Mouse (Mus musculus) CH12.LX (cell line): ENCODE data around the gene Prelid1. TPM values are rescaled to one million over a fixed set of nuclear protein-coding genes. Genes with fewer than 3 reads are reported as not detected.
A peak's percentile ranks its signal among the peaks of the same experiment; 100 is the strongest.

Experiments used
- DNase-seq: peaks from one replicate; pipeline ENCODE4 v3.0.0-alpha.2; 2013; ENCODE audit errors: extremely low read depth
- H3K27ac ChIP-seq: 2 replicates; pipeline ENCODE4 v1.5.1; 2012; ENCODE audit warnings: low read depth, mild to moderate bottlenecking, control low read depth, moderate library complexity; ENCODE audit not compliant: insufficient read depth
- H3K27me3 ChIP-seq: replicated peaks from 2 replicates; pipeline ENCODE3; 2012; ENCODE audit warnings: inconsistent platforms
- H3K36me3 ChIP-seq, 2 experiments: replicated peaks in 1 of 2; 2 replicates each; pipeline versions ENCODE3 to v1.6.1; 2012; ENCODE audit warnings: inconsistent platforms in 1 of 2, low read length in 1 of 2, mild to moderate bottlenecking in 1 of 2, mixed read lengths in 1 of 2, moderate library complexity in 1 of 2; ENCODE audit not compliant: control insufficient read depth in 1 of 2, insufficient read depth in 1 of 2
- H3K4me1 ChIP-seq, 2 experiments: 2 replicates each; pipeline ENCODE4 v1.6.1; 2012; ENCODE audit warnings: inconsistent platforms in 1 of 2, moderate library complexity in 1 of 2; ENCODE audit not compliant: insufficient read depth in 2 of 2, control insufficient read depth in 1 of 2
- H3K4me2 ChIP-seq: 2 replicates; pipeline ENCODE4 v1.6.1; 2012; ENCODE audit warnings: low read depth, mild to moderate bottlenecking, control low read depth; ENCODE audit not compliant: poor library complexity, insufficient read depth, severe bottlenecking
- H3K4me3 ChIP-seq, 3 experiments: fragments of 150-350 bp in 1 of 3; sonication (generic) in 1 of 3; replicated peaks in 1 of 3; 2 replicates each; pipeline versions ENCODE3 to v1.5.1; 2011 to 2012; ENCODE audit warnings: low read depth in 2 of 3, low read length in 2 of 3, mild to moderate bottlenecking in 2 of 3, moderate library complexity in 2 of 3, control low read depth in 1 of 3, improper control_type of control experiment in 1 of 3, inconsistent platforms in 1 of 3, mixed read lengths in 1 of 3; ENCODE audit not compliant: poor library complexity in 1 of 3
- H3K79me2 ChIP-seq: replicated peaks from 2 replicates; pipeline ENCODE4 v1.6.1; 2012; ENCODE audit warnings: mild to moderate bottlenecking, moderate library complexity; ENCODE audit not compliant: control insufficient read depth, poor library complexity, insufficient read depth, severe bottlenecking; ENCODE audit errors: extremely low read depth
- H3K9ac ChIP-seq: 2 replicates; pipeline ENCODE4 v1.6.1; 2012; ENCODE audit warnings: low read depth, mild to moderate bottlenecking, control low read depth, moderate library complexity; ENCODE audit not compliant: insufficient read depth
- H3K9me3 ChIP-seq: replicated peaks from 2 replicates; pipeline ENCODE3; 2012; ENCODE audit warnings: low read length, inconsistent platforms, mixed read lengths
- CHD1 ChIP-seq: IDR thresholded peaks from 2 replicates; pipeline ENCODE4 v1.6.1; 2012; ENCODE audit warnings: low read depth, low read length, improper control_type of control experiment, inconsistent platforms
- CHD2 ChIP-seq: IDR thresholded peaks from 2 replicates; pipeline ENCODE4 v1.6.1; 2011; ENCODE audit warnings: low read length, improper control_type of control experiment
- CTCF ChIP-seq, 2 experiments: IDR thresholded peaks in 1 of 2; conservative IDR thresholded peaks in 1 of 2; 2 replicates each; pipeline ENCODE4 v1.5.1; 2011 to 2012; ENCODE audit warnings: low read depth in 2 of 2, low read length in 2 of 2, improper control_type of control experiment in 1 of 2, inconsistent platforms in 1 of 2, mild to moderate bottlenecking in 1 of 2, moderate library complexity in 1 of 2
- E2F4 ChIP-seq: IDR thresholded peaks from 2 replicates; pipeline ENCODE4 v1.6.1; 2011; ENCODE audit warnings: low read depth, low read length, improper control_type of control experiment; ENCODE audit not compliant: insufficient replicate concordance
- ELF1 ChIP-seq: IDR thresholded peaks from 2 replicates; pipeline ENCODE4 v1.6.1; 2014; ENCODE audit warnings: low read depth, mild to moderate bottlenecking, inconsistent platforms, low read length, improper control_type of control experiment
- ETS1 ChIP-seq: conservative IDR thresholded peaks from 2 replicates; pipeline ENCODE4 v1.6.1; 2012; ENCODE audit warnings: low read depth, mild to moderate bottlenecking, inconsistent platforms, low read length, improper control_type of control experiment, moderate library complexity
- GABPA ChIP-seq: IDR thresholded peaks from 2 replicates; pipeline ENCODE4 v1.6.1; 2012; ENCODE audit warnings: low read depth, low read length, improper control_type of control experiment, inconsistent platforms; ENCODE audit not compliant: insufficient replicate concordance
- HCFC1 ChIP-seq: IDR thresholded peaks from 2 replicates; pipeline ENCODE4 v1.6.1; 2012; ENCODE audit warnings: low read depth, mild to moderate bottlenecking, inconsistent platforms, low read length, improper control_type of control experiment
- IRF4 ChIP-seq: IDR thresholded peaks from 2 replicates; pipeline ENCODE4 v1.6.1; 2014; ENCODE audit warnings: low read depth, mild to moderate bottlenecking, inconsistent platforms, low read length, improper control_type of control experiment
- MAX ChIP-seq: IDR thresholded peaks from 2 replicates; pipeline ENCODE4 v1.6.1; 2011; ENCODE audit warnings: low read length, improper control_type of control experiment
- MEF2A ChIP-seq: IDR thresholded peaks from 2 replicates; pipeline ENCODE4 v1.6.1; 2014; ENCODE audit warnings: low read depth, mild to moderate bottlenecking, inconsistent platforms, low read length, improper control_type of control experiment, borderline replicate concordance
- MXI1 ChIP-seq: IDR thresholded peaks from 2 replicates; pipeline ENCODE4 v1.6.1; 2011; ENCODE audit warnings: mild to moderate bottlenecking, low read depth, low read length, improper control_type of control experiment
- MYC ChIP-seq: IDR thresholded peaks from 2 replicates; pipeline ENCODE4 v1.6.1; 2011; ENCODE audit warnings: low read depth, mild to moderate bottlenecking, improper control_type of control experiment, low read length
- POLR2AphosphoS2 ChIP-seq: IDR thresholded peaks from 2 replicates; pipeline ENCODE4 v1.6.1; 2011; ENCODE audit warnings: low read depth, low read length, improper control_type of control experiment
- RAD21 ChIP-seq: IDR thresholded peaks from 2 replicates; pipeline ENCODE4 v1.6.1; 2011; ENCODE audit warnings: low read depth, mild to moderate bottlenecking, low read length, improper control_type of control experiment, moderate library complexity
- SIN3A ChIP-seq: IDR thresholded peaks from 2 replicates; pipeline ENCODE4 v1.6.1; 2012; ENCODE audit warnings: low read length, improper control_type of control experiment, inconsistent platforms
- SMC3 ChIP-seq: IDR thresholded peaks from 2 replicates; pipeline ENCODE4 v1.6.1; 2011; ENCODE audit warnings: low read depth, low read length, improper control_type of control experiment
- TCF12 ChIP-seq: IDR thresholded peaks from 2 replicates; pipeline ENCODE4 v1.6.1; 2014; ENCODE audit warnings: low read depth, mild to moderate bottlenecking, inconsistent platforms, low read length, improper control_type of control experiment
- UBTF ChIP-seq: IDR thresholded peaks from 2 replicates; pipeline ENCODE4 v1.6.1; 2012; ENCODE audit warnings: low read depth, mild to moderate bottlenecking, inconsistent platforms, low read length, improper control_type of control experiment, moderate library complexity
- USF1 ChIP-seq: IDR thresholded peaks from 2 replicates; pipeline ENCODE4 v1.6.1; 2014; ENCODE audit warnings: low read depth, mild to moderate bottlenecking, inconsistent platforms, low read length, improper control_type of control experiment
- ZC3H11A ChIP-seq: IDR thresholded peaks from 2 replicates; pipeline ENCODE4 v1.6.1; 2012; ENCODE audit warnings: low read depth, mild to moderate bottlenecking, inconsistent platforms, low read length, improper control_type of control experiment
- ZKSCAN1 ChIP-seq: IDR thresholded peaks from 2 replicates; pipeline ENCODE4 v1.6.1; 2012; ENCODE audit warnings: low read depth, inconsistent platforms, low read length, improper control_type of control experiment, borderline replicate concordance
- dilution Hi-C: fragments of 300-500 bp; cut with MboI; formaldehyde crosslinking; loops from 2 replicates; pipeline ENCODE4 v1.14.3; 2020; ENCODE audit warnings: low sequenced_read_pairs; ENCODE audit not compliant: extremely low pct_unique_long_range_greater_than_20kb, extremely low pct_ligation_motif_present
- in situ Hi-C: fragments of 300-500 bp; cut with MboI; formaldehyde crosslinking; loops from 3 replicates; pipeline ENCODE4 v1.14.3; 2019; ENCODE audit warnings: low sequenced_read_pairs, low pct_ligation_motif_present, low pct_unique_long_range_greater_than_20kb, mixed read lengths
- polyA plus RNA-seq: library from polyadenylated mRNA; unstranded; fragments of >175 nt; gene quantifications from 2 replicates; pipeline ENCODE4 v1.2.1, GENCODE M21; 2012; ENCODE audit warnings: low read depth; ENCODE audit not compliant: insufficient read length
- total RNA-seq, 2 experiments: library from RNA; depleted of rRNA; stranded (reverse); fragments of 300-350 nt in 1 of 2; fragments of >200 nt in 1 of 2; gene quantifications; 2 replicates each; pipeline ENCODE4 v1.2.3; 2012 to 2014

The Prelid1 gene
- total and polyA plus RNA-seq, 3 experiments, result 205 to 435 (median 302) TPM

- TF ChIP-seq TCF12, result peak; percentile 64
- TF ChIP-seq CHD1, result no peak
- TF ChIP-seq UBTF, result no peak
- TF ChIP-seq CTCF (conservative IDR thresholded peaks at IDR 0.05 in 1 of 2, IDR thresholded peaks at IDR 0.05 in 1 of 2; ENCODE audit: low read depth in 2 of 2, low read length in 2 of 2), result no peak
- TF ChIP-seq ZKSCAN1, result no peak
- TF ChIP-seq MEF2A, result peak; percentile 45; the same call in 1 of the 2 replicates
- TF ChIP-seq ELF1, result peak; percentile 78
- no peak; the same call in none of the 2 replicates for TF ChIP-seq RAD21
- TF ChIP-seq POLR2AphosphoS2, result no peak
- TF ChIP-seq MYC, result peak; percentile 73
- 0 out of 2 replicates have a peak, but pooled peaks have one; percentile 22 for TF ChIP-seq ETS1
- peak; percentile 86 for TF ChIP-seq MXI1
- peak; percentile 62; the same call in 1 of the 2 replicates for TF ChIP-seq CHD2
- no peak for TF ChIP-seq USF1
- peak; percentile 71 for TF ChIP-seq IRF4
- TF ChIP-seq HCFC1, result peak; percentile 62
Measured at GRCm38 (mm10) chr13:55369531-55370114, 49.3 kb downstream of the Prelid1 start, which contains the start of gene Rgs14 (continued).

- dilution Hi-C loops (no loop called here), in situ Hi-C loops (no loop called here)
- peak overlapping the region; percentile 37 for H3K9ac ChIP-seq
- TF ChIP-seq GABPA, result no peak
- TF ChIP-seq HCFC1, result no peak
- no peak for TF ChIP-seq E2F4
- no peak for TF ChIP-seq UBTF
- no peak for TF ChIP-seq CTCF (conservative IDR thresholded peaks at IDR 0.05 in 1 of 2, IDR thresholded peaks at IDR 0.05 in 1 of 2; ENCODE audit: low read depth in 2 of 2, low read length in 2 of 2)
- no peak for TF ChIP-seq SIN3A
- TF ChIP-seq ETS1, result no peak
- no peak for TF ChIP-seq SMC3
- TF ChIP-seq ZC3H11A, result no peak
- TF ChIP-seq MAX, result no peak
- TF ChIP-seq, all 38 proteins: peak for 0
- H3K27ac ChIP-seq, result no peak overlapping the region
- H3K4me3 ChIP-seq, result peak overlapping the region; percentile 55 to 65 (median 62)
- no peaks in the 10 kb centered on the region for H3K9me3 ChIP-seq
- no peaks in the 10 kb centered on the region for H3K79me2 ChIP-seq
- H3K27me3 ChIP-seq, result no peaks in the 10 kb centered on the region
- H3K4me2 ChIP-seq, result peak overlapping the region; percentile 48
- no peak for DNase-seq
- H3K36me3 ChIP-seq, result peaks cover 0 to 3% of the 10 kb centered on the region in 2 experiments
- peaks cover 22 to 61% of the 10 kb centered on the region in 2 experiments for H3K4me1 ChIP-seq
Measured at GRCm38 (mm10) chr13:55370234-55370633, 49.9 kb downstream of the Prelid1 start.
